Mouse (Mus musculus): ENCODE measurements around the gene Phlda3. TPM values are rescaled to one million over a fixed set of nuclear protein-coding genes. Genes with fewer than 3 reads are reported as not detected.

Phlda3 gene
- polyA plus RNA-seq, 1 experiment from 2014 or later: 19.3 TPM

DNA sequence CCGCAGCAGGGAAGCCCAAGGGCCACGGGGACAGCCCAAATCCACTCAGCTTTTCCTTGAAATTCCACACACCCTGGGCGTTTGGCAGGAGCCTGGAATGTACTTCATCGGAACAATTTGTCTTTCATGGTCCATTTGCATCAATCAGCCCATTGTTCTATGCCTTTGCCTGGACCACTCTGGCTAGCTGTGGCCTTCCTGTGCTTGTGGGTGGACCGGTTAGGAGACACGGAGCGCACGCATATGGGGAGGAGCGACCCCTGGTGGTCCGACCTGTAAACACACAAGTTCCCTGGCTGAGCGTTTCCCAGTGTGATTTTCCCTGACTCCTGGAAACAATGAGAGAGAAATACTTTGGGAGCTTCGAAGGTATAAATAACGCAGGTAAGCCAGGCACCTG lies 15.3 kb downstream of the Phlda3 start:
- peaks cover 53% of the 10 kb centered on the region for H3K27me3 ChIP-seq (ENCODE audit: insufficient read depth, poor library complexity, severe bottlenecking)
- DNase-seq (ENCODE audit: low spot score): peak; percentile 77
- H3K9me3 ChIP-seq: no peaks in the 10 kb centered on the region
- no peak overlapping the region for H3K27ac ChIP-seq
- 12% methylated on average over 13 of the region's 13 CpGs for WGBS
- H3K4me1 ChIP-seq (replicated peaks): peaks cover 46% of the 10 kb centered on the region
- no peak overlapping the region for H3K4me3 ChIP-seq
- no peaks in the 10 kb centered on the region for H3K36me3 ChIP-seq

DNA sequence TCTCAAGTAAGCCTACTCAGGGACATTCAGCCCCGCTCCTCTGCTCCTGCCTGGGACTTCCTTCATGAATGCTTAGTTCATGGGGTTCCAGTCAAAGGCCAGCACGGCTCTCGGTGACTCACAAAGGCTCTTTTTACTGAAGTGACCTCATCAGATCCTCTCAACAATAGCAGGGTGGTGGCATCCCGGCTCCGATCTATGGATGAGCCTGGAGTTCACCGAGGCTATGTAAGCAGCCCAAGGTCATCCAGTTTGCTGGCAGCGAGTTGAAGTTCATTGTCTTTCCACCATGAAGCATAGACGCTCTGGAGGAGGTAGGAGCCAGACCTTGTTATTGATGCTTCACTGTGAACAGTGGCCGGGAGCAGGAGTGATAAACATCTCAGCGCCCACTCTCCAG lies 16.9 kb downstream of the Phlda3 start:
- no peaks in the 10 kb centered on the region for H3K9me3 ChIP-seq
- peak overlapping the region; percentile 3; the same call in 1 of the 2 replicates for H3K27ac ChIP-seq
- peaks cover 40% of the 10 kb centered on the region for H3K4me1 ChIP-seq (replicated peaks)
- H3K36me3 ChIP-seq: no peaks in the 10 kb centered on the region
- 25% methylated on average over 10 of the region's 10 CpGs for WGBS
- peaks cover 43% of the 10 kb centered on the region for H3K27me3 ChIP-seq (ENCODE audit: insufficient read depth, poor library complexity, severe bottlenecking)
- no peak overlapping the region for H3K4me3 ChIP-seq
- DNase-seq (ENCODE audit: low spot score): peak; percentile 61

DNA sequence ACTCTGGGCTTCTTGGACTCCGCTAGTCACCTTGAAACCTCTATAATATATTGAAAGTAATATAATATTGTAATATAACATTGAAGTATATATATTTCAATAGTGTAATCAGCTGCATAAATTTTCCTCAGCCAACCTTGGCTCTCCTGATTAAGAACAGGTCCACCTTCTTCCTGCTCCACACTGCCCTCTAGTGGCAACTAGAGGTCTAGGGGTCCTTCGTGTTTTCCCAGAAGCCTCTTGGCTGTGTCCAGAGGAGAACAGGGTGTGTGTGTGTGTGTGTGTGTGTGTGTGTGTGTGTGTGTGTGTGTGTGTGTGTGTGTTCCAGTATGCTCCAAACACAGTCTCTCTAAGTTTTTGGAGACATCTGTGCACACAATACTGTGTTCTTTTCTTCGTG lies 21.9 kb downstream of the Phlda3 start:
- H3K27me3 ChIP-seq (ENCODE audit: insufficient read depth, poor library complexity, severe bottlenecking): peaks cover 33% of the 10 kb centered on the region
- peaks cover 26% of the 10 kb centered on the region for H3K4me1 ChIP-seq (replicated peaks)
- no peaks in the 10 kb centered on the region for H3K9me3 ChIP-seq
- no peak overlapping the region for H3K4me3 ChIP-seq
- no peaks in the 10 kb centered on the region for H3K36me3 ChIP-seq
- DNase-seq (ENCODE audit: low spot score): peak; percentile 81
- 41% methylated on average over 3 of the region's 3 CpGs for WGBS
- H3K27ac ChIP-seq: no peak overlapping the region

DNA sequence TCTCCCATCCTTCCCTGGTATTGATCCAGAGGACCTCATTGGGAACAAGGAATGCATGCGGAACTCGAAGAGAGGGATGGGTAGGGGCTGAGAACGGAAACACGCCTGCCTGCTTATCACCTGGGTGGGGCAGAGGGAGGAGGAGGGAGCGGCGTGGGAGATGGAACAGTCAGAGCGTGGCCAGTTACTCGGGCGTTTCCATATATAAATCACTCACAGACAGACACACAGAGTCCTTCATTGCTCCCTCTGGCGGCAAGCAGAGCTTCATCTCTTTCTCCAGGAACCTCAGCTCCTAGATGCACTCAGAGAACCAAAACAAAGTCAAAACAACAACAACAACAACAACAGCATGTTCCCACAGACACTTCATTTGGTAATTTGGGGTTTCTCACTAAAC lies 22.8 kb downstream of the Phlda3 start:
- H3K9me3 ChIP-seq: no peaks in the 10 kb centered on the region

DNA sequence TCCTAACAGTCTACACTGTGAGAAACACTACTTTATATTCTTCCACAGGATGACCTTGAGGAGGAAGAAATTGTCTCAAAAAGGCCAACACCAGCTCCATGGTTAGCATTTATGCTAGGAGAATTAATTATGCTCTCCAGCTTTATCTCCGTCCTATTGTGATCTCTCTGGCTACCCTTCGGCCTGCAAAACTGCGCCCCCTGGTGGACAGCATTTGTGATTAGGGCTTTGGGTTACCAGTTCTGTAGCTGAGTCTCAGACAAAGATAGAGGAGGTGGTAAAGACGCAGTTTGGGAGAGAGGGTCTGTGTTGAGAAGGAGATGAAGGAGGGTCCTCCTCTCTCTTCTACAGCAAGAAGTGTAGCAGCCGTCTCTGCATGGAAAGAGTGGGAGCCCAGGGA lies 23.9 kb downstream of the Phlda3 start:
- H3K9me3 ChIP-seq: no peaks in the 10 kb centered on the region
- H3K27ac ChIP-seq: no peak overlapping the region
- no peaks in the 10 kb centered on the region for H3K36me3 ChIP-seq
- H3K4me3 ChIP-seq: no peak overlapping the region
- H3K4me1 ChIP-seq (replicated peaks): peaks cover 37% of the 10 kb centered on the region
- 12% methylated on average over 5 of the region's 5 CpGs for WGBS
- DNase-seq (ENCODE audit: low spot score): peak; percentile 84
- peaks cover 52% of the 10 kb centered on the region for H3K27me3 ChIP-seq (ENCODE audit: insufficient read depth, poor library complexity, severe bottlenecking)

More for the DNA sequence above, 22.8 kb downstream of the Phlda3 start:
- H3K27me3 ChIP-seq (ENCODE audit: insufficient read depth, poor library complexity, severe bottlenecking): peaks cover 42% of the 10 kb centered on the region
- H3K4me3 ChIP-seq: no peak overlapping the region
- no peak overlapping the region for H3K27ac ChIP-seq
- H3K36me3 ChIP-seq: no peaks in the 10 kb centered on the region
- DNase-seq (ENCODE audit: low spot score): no peak
- 49% methylated on average over 10 of the region's 10 CpGs for WGBS
- H3K4me1 ChIP-seq (replicated peaks): peaks cover 26% of the 10 kb centered on the region

DNA sequence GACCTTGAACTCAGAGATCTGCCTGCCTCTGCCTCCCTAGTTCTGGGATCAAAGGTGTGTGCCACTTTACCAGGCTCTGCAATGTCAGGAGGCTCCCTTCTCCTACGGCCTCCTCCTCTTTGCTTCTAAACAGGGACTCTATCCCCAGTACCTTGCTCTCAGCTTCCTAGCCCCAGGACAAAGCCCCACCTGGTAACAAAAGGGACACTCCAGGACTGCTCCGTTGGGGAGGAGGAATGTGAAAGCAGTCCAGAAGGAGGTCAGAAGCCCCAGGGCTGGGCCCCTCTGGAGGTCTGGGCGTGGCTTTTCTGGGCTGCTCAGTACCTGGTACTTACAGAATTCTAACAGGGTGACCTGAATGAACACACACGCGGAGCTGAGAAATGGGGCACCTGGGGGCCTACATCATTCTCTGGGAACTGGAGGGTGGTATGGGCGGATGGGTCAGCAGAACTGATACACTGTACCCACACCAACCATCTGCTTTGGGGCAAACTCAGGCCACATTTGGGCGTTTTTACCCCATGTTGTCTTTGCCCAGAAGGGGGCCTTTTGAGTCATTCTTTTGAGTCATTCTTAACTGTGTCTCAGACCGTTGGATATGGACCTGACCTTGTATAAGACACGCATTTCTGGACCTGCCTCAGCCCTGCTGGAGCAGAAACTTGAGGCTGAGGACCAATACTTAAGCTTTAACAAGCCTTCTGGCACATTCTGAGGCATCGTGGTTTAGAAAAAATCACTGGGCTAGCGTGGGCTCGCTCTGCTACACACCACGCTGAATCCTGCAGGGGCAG lies 26.4 kb downstream of the Phlda3 start:
- 58% methylated on average over 13 of the region's 13 CpGs for WGBS
- DNase-seq (ENCODE audit: low spot score): no peak
- no peak overlapping the region for H3K27ac ChIP-seq
- no peak overlapping the region for H3K4me3 ChIP-seq
- H3K9me3 ChIP-seq: no peaks in the 10 kb centered on the region
- H3K4me1 ChIP-seq (replicated peaks): peaks cover 45% of the 10 kb centered on the region
- H3K36me3 ChIP-seq: no peaks in the 10 kb centered on the region
- peaks cover 70% of the 10 kb centered on the region for H3K27me3 ChIP-seq (ENCODE audit: insufficient read depth, poor library complexity, severe bottlenecking)

DNA sequence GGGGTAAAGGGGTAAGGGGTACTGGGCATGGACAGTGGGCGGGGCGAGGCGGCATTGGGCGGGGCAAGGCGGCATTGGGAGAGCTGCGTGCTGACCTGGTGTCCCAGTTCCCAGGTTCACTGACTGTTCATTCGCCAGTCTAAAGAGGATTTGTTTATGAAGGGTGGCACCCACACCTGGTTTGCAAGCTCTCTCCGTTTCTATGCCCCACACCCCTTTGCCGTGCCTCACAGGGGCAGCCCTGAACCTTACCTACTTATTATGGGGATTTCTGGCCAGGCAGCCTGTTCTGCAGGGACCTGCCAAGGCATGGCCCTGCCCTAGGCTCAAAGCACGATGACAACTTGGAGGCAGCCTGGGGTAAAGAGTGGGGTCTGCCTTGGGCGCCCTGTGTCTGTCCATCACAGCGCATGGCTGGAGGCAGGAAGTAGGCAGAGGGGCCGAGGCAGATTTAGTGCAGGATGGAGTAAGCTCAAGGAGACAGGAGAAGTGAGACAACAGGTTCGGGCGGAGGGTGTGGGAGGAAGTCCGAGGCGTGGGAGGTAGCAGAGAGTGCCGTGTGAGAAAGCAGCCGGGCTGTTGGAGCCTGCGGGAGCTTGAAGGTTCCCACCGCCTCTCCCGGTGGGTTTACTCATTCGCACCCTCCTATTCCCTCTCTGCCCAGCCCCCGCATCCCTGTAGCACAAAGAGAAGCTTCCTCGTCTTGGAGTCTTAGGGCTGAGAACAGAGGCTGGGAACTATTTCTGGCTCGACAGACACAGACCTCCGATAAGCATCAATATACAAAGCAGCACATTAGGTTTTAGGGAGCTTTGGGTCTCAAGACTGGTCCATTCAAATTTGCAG lies 27.7 kb downstream of the Phlda3 start:
- H3K4me3 ChIP-seq: peak overlapping the region; percentile 43
- peaks cover 43% of the 10 kb centered on the region for H3K4me1 ChIP-seq (replicated peaks)
- H3K36me3 ChIP-seq: no peaks in the 10 kb centered on the region
- H3K27me3 ChIP-seq (ENCODE audit: insufficient read depth, poor library complexity, severe bottlenecking): peaks cover 71% of the 10 kb centered on the region
- H3K27ac ChIP-seq: peak overlapping the region; percentile 80
- peak; percentile 26 for DNase-seq (ENCODE audit: low spot score)
- no peaks in the 10 kb centered on the region for H3K9me3 ChIP-seq
- WGBS: 13% methylated on average over 27 of the region's 27 CpGs

DNA sequence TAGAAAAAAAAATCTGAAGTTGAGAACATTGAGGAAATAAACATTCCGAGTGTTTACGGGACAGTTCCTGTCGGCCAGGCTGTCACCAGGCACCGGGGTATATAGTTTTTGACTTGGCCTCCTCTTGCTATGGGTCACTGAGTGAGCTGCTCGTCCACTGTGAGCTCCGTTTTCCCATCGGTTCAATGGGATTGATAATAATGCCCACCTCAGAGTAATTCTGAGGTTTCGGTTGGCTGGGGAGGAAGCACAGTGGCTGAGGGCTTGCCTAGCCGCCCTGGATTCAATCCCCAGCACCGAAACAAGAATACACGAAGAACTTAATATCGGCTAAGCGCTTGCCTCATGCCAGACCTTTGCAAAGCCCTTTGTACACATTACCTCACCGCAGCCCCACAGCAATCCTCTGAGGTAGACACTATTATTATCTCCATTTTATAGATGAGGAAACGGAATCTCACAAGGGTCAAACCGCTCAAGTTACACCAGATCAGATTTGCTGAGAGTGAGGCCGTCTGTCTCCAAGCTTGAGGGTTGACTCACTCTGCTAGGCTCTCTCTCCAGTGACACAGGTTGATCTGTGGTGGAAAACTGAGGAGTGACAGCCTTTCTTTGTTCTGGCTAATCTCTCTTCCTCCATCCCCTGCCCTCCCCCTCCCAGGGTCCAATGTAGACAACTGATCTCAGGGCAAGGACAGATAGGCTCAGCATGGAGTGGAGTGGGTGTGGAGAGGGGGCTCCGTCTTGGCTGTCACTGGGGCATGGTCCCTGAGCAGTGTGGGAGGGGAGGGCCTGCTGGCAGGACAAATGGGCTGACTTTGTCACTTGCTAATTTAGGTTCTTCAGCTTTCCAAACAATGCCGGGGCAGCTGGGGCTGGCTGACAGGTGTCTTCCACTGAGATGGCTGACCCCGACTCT lies 28.6 kb downstream of the Phlda3 start:
- H3K4me3 ChIP-seq: peak overlapping the region; percentile 43
- no peak for DNase-seq (ENCODE audit: low spot score)

DNA sequence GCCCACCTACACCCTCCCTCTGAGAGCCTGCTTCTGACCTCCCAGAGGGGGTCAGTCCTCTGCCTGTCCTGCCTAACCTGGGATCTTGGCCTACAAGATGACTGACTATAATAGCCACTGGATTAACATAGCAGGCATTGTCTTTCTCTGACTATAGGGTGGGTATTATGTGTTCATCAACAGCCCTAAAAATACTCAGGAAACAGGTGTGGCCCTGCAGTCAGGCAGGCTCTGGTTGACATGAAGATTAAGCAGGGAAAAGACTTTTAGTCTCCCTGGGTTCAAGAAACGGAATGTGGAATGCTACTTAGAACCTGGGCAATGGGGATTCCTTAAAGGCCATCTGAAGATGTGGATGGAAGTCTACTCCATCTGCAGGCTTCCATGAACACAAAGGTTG lies 32.6 kb downstream of the Phlda3 start:
- Histone ChIP-seq H3K4me1 (replicated peaks) (peaks cover 38% of the 10 kb centered on the region), H3K4me3 (no peak overlapping the region), H3K9me3 (no peaks in the 10 kb centered on the region), H3K27me3 (ENCODE audit: insufficient read depth, poor library complexity, severe bottlenecking) (peaks cover 45% of the 10 kb centered on the region), H3K36me3 (no peaks in the 10 kb centered on the region), H3K27ac (0 out of 2 replicates have a peak overlapping the region, but pooled peaks have one; percentile 8)
- 81% methylated on average over 1 of the region's 1 CpGs for WGBS
- DNase-seq (ENCODE audit: low spot score): no peak

More for the DNA sequence above, 28.6 kb downstream of the Phlda3 start:
- WGBS: 37% methylated on average over 20 of the region's 20 CpGs
- Histone ChIP-seq H3K36me3 (no peaks in the 10 kb centered on the region), H3K9me3 (no peaks in the 10 kb centered on the region), H3K4me1 (replicated peaks) (peaks cover 45% of the 10 kb centered on the region), H3K27ac (peak overlapping the region; percentile 80), H3K27me3 (ENCODE audit: insufficient read depth, poor library complexity, severe bottlenecking) (peaks cover 71% of the 10 kb centered on the region)

DNA sequence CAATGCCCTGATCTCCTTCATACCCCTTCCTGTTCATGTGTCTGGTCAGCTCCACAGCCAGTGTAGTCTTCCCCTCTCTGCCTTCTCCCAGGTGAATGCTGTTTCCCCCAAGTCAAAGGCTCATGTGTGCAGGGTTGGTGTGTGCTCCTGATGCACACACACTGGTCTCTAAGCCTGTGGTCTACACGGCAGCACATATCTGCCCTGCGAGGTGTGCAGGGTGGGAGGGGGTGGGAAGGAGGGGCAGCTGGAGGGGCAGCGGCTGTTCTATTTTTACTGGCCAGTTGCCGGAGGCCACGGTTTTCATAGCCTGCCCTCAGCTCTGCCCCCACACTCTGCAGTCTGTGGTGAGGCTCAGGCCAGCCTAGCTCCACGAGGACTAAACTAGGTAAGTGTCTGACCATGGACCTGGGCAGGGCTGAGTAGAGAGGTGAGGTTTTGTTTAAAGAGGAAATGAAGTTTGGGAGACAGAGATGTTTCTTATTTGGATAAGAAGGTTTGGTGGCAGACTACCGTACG lies 33.2 kb downstream of the Phlda3 start:
- H3K9me3 ChIP-seq: no peaks in the 10 kb centered on the region
- H3K27ac ChIP-seq: peak overlapping the region; percentile 30; the same call in 1 of the 2 replicates
- DNase-seq (ENCODE audit: low spot score): no peak
- peaks cover 32% of the 10 kb centered on the region for H3K4me1 ChIP-seq (replicated peaks)
- 72% methylated on average over 8 of the region's 8 CpGs for WGBS
- H3K27me3 ChIP-seq (ENCODE audit: insufficient read depth, poor library complexity, severe bottlenecking): peaks cover 44% of the 10 kb centered on the region
- no peak overlapping the region for H3K4me3 ChIP-seq
- H3K36me3 ChIP-seq: no peaks in the 10 kb centered on the region

DNA sequence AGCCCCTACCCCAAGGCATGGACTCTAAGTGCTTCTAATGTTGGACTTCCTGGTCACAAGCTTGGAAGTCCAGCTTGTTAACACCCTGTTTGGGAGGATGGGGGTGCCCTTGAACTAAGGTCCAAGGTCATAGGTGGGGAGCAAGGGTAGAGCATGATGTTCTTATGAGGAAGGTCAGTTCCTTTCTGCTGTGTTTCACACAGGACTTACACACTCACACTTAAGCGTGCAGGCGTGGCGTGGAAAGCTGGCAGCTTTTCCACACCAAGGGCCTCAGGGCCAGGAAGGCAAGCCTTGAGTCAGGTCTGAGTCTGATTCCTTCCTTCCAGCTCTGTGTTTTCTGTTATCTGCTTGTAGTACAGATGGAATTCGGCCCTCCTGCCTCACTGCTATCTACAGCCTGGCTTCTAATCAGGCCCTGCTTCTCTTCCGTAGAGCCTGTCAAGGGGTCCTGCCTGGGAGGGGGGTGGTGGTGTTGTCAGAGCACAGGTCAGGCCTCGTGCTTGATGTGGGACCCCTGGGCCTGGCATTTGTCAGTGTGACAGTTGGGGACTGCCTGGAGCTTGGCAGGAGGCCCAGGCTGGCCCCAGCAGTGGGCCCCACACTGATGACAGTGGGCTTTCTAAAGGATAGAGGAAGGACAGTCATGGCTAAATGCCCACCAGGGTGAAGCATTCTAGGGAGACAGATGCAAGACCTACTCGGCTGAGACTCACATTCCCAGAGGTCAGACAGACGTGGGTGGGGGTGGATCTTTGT lies 34.5 kb downstream of the Phlda3 start:
- Histone ChIP-seq H3K36me3 (no peaks in the 10 kb centered on the region), H3K27me3 (ENCODE audit: insufficient read depth, poor library complexity, severe bottlenecking) (peaks cover 33% of the 10 kb centered on the region), H3K27ac (peak overlapping the region; percentile 43), H3K9me3 (no peaks in the 10 kb centered on the region), H3K4me1 (replicated peaks) (peaks cover 20% of the 10 kb centered on the region), H3K4me3 (no peak overlapping the region)
- WGBS: 57% methylated on average over 8 of the region's 8 CpGs
- DNase-seq (ENCODE audit: low spot score): no peak

All from hindbrain, embryonic 10.5 days (tissue).